Mouse (Mus musculus) olfactory bulb, adult 2 months (tissue): ENCODE data around the gene Ero1lb.
"Not testable (repeated sequence)": the region's sequence is repeated elsewhere in the genome, so short reads cannot be mapped to it uniquely, and the experiment has no call there.

Experiments used
- CTCF ChIP-seq: fragments of 200-500 bp; IDR thresholded peaks from 2 replicates; pipeline ENCODE4 v1.5.1; 2012; ENCODE audit warnings: low read depth, mild to moderate bottlenecking, low read length, moderate library complexity; ENCODE audit not compliant: insufficient read depth
- POLR2A ChIP-seq: fragments of 200-500 bp; IDR thresholded peaks from 2 replicates; pipeline ENCODE4 v1.6.1; 2012; ENCODE audit warnings: mild to moderate bottlenecking, low read depth, low read length, moderate library complexity; ENCODE audit not compliant: insufficient read depth

DNA sequence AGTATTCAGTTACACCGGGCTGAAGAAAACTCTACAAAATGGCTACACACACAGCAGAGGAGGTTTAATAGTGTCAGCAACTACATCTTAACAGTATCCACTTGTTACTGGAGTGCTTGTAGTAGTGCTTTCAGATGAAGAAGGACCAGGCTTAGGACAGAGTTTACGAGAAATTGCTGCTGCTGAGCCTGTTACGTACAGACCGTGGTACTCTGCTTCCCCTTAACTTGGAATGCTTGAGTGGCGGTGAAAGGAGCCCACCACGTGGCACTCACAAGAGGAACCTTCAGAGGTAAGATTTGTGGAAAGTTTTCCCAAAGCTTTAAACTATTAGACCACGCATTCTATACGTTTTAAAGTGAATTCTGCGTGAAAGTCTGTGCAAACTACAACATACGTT is 49.3 kb downstream of the Ero1lb start:
- not testable (repeated sequence) for TF ChIP-seq CTCF, POLR2A
